Mouse (Mus musculus) inflammation-experienced regulatory T-cells, adult 6 months (primary cell): ENCODE data around the gene Pik3c2a. TPM values are rescaled to one million over a fixed set of nuclear protein-coding genes. Genes with fewer than 3 reads are reported as not detected.
"Not testable (repeated sequence)": the region's sequence is repeated elsewhere in the genome, so short reads cannot be mapped to it uniquely, and the experiment has no call there.

Experiments
- ATAC-seq: one replicate; pipeline ENCODE4 v1.8.0; 2017
- polyA plus RNA-seq, 3 experiments: library from polyadenylated mRNA; unstranded; fragments of 100-300 nt; shearing (Covaris generic); gene quantifications; one replicate each; pipeline ENCODE4 v1.2.1; 2017

Pik3c2a gene
- polyA plus RNA-seq, 3 experiments from 2014 or later: 60.3 to 94.3 (median 64.7) TPM

- not testable (repeated sequence) for ATAC-seq
Measured at GRCm38 (mm10) chr7:116387389-116387788, 55.9 kb downstream of the Pik3c2a start.

GRCm38 (mm10) chr7:116379181-116379580, 64.1 kb downstream of the Pik3c2a start:
- ATAC-seq: not testable (repeated sequence)

DNA sequence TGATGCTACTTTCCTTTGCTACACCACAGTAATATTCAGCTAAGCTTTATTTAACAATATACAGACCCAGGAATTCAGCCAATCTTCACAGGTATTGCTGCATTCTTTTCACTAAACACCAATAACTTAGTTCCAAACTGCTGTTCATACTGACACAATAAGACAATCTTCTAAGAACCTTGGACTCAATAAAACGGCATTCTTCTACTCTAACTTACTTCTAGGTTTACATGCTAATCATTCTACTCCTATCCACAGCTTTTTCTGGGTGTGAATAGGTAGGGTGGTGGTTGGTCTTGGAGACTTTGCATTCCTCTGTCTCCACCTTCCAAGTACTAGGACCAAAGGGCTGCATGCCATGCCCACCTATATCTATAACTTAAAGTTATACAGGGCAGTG, 69.0 kb downstream of the Pik3c2a start:
- no peak for ATAC-seq

- ATAC-seq: peak; percentile 41
Measured at GRCm38 (mm10) chr7:116336226-116336625, 107.0 kb downstream of the Pik3c2a start.

DNA sequence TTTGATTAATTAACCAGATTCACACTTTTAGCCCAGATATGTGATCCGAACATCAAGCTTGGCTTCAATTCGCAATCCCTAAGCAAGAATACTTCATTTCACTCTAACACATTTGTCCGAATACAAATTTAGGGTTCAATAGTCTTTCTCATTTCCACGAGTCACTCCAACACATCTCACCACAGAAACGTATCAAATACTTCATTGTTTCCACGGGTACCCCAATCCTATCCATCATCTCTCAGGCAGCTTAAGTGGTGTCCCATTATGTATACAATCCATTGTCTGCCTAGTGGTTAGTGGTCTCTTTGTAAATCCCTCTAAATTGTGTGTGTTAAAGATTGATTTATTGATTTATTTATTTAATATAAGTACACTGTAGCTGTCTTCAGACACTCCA, 108.1 kb downstream of the Pik3c2a start:
- ATAC-seq: no peak

DNA sequence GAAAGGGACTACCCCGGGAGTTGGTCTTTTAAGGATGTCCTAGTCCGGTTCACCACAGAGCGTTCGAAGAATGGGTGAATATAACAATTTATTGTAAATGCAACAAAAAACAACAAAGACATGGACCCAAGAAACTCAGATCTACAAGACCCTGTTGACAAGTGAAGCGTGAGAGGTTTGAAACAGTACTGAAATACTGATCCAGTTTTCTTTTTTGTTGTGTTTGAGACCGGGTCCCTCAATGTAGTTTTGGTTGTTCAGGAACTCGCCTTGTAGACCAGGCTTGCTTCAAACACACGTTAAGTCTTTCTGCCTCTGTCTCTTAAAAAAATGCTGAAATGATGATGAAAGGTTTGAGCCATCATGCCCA, 108.6 kb downstream of the Pik3c2a start:
- peak; percentile 0 for ATAC-seq

DNA sequence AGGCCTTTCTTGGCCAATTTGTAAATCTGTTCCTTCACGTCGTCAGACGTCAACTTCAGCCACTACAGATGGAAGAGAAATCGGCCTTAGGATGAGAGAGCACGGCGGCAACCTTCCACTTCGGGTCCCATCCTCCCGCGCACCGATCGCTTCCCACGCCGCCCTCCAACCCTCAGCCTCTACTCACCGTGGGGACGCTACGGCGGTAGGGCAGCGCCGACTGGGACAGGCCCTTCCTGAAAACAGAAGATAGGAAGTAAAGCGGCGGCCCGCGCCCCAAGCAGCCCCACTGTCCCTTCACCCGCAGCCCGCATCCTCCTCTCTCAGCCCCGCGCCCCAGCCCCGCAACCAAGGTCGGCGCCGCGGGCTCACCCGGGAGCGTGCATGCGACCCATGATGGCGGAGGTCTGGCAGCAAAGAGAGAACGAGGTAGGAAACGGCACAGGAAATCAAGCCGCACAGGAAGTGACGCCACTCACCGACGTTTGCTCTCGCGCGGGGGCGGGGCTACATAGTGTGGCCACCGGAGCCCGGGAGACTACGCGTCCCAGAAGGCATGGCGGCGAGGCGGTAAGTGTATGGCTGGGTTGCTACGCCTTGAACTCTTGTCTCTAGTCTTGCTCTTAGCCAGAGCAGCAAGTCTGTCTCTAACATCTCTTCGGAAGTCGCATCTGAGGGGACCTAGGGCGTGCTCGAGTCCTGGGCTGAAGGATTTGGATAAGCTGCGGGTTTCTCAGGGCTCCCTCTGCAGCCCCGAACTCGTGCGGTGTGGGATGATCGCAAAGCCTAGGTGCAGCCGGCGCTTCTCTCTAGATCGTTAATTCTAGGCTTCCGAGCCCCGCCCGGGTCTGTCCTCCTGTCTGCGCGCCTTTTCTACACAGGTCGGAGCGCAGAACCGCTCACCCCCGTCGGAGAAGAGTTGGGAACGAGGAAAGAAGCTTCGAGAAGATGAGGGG, 109.3 kb downstream of the Pik3c2a start, which contains the start of gene Rps13:
Rps13 (minus strand) TSS at position 483 of the 956 bp plus-strand sequence.
- peak; percentile 96 for ATAC-seq

GRCm38 (mm10) chr7:116331246-116331645, 112.0 kb downstream of the Pik3c2a start:
- no peak for ATAC-seq

DNA sequence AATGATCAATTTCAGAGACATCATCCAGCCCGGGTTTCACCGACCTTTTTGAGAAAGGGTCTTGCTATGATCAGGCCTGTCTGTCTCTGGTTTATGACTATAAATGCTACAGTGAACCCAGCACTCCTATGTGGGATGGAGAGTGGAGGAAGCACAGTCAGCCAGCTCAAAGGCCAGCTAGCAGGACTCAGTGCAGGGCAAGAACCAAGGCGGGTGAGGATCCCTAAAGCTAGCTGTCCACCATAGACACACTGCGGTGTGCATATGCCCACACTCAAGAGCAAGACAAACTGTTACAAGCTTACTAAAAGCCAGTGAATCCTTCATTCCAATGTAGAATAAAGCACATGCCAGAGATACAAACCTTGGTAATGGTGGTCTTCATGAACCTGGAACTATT, 113.4 kb downstream of the Pik3c2a start:
- ATAC-seq: no peak

GRCm38 (mm10) chr7:116328777-116329176, 114.5 kb downstream of the Pik3c2a start:
- no peak for ATAC-seq

GRCm38 (mm10) chr7:116327901-116328300, 115.3 kb downstream of the Pik3c2a start:
- ATAC-seq: peak; percentile 97

- ATAC-seq: peak; percentile 27
Measured at GRCm38 (mm10) chr7:116323331-116323964, 119.8 kb downstream of the Pik3c2a start.

- ATAC-seq: peak; percentile 27
Measured at GRCm38 (mm10) chr7:116309456-116309855, 133.8 kb downstream of the Pik3c2a start.

DNA sequence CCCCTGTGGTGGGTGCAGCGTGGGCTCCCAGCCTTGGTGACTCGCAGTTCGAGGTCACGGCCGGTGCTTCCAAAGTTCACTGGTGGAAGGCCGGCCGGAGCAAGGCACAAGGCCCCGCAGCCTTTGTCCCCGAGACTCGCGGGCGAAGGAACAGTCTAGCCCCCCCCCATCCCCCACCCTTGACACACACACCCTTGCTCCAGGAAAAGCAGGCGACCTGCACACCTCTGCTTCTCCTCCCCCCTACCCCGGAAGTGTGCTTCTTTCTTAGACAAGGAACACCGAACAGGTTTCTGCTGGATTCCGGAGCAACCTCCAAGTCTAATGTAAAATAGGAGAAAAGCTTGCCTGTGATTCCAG, 134.6 kb downstream of the Pik3c2a start:
- no peak for ATAC-seq

- ATAC-seq: peak; percentile 58
Measured at GRCm38 (mm10) chr7:116307871-116308631, 135.2 kb downstream of the Pik3c2a start, which contains the start of gene Plekha7. TSS of gene Plekha7 (minus strand) at chr7:116308376.

GRCm38 (mm10) chr7:116307099-116307870, 136.0 kb downstream of the Pik3c2a start:
- ATAC-seq: peak; percentile 33

DNA sequence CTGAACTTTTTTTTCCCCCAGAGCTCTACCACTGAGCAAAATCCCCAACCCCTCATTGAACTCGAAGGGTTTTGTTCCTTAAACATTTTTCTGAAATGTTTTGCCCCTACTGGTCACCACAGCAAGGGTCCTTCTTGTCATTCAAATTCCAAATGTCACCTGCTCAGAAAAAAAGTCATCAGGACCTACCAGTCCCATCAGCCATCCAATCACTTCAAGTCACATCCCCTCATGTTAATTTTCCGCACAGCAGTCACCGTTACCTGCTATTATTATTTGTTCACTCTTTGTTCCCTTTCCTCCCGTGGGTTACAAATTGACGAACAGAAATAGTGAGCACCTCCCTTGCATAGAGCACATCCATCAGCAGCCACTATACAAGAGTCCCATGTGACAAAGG, 136.6 kb downstream of the Pik3c2a start:
- ATAC-seq: peak; percentile 8

- no peak for ATAC-seq
Measured at GRCm38 (mm10) chr7:116301661-116302311, 141.5 kb downstream of the Pik3c2a start.

GRCm38 (mm10) chr7:116301144-116301543, 142.1 kb downstream of the Pik3c2a start:
- ATAC-seq: no peak

- ATAC-seq: no peak
Measured at GRCm38 (mm10) chr7:116298851-116299250, 144.4 kb downstream of the Pik3c2a start.

- ATAC-seq: no peak
Measured at GRCm38 (mm10) chr7:116298389-116298788, 144.9 kb downstream of the Pik3c2a start.

DNA sequence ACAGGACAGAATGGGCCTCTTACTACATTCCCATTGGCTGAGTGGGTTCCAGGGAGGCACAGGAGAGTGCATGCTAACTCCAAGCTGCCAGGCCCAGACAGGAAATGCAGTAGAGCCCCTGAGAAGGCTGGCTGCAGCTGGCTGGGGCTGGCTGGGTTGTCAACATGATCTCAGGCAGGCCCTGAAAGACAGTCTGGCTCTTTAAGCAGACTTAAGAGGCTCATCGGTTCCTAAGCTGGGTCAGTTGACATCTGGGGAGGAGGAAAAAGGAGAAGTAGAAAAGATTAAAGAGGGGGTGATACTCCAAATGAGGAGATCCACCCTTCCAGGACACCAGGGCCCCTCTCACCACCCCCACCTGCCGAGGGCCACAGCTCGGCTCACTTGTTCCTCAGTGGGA, 148.3 kb downstream of the Pik3c2a start:
- ATAC-seq: no peak
